Mouse (Mus musculus) neural tube, embryonic 11.5 days (tissue): ENCODE data around the gene Klhdc7a. TPM values are rescaled to one million over a fixed set of nuclear protein-coding genes. Genes with fewer than 3 reads are reported as not detected.

Source experiments
- ATAC-seq: fragments of 200-750 bp; cut with Nextera tagmentation; 2 replicates; pipeline ENCODE4 v1.8.0; 2017; ENCODE audit warnings: moderate number of reproducible peaks, mild to moderate bottlenecking, moderate TSS enrichment, moderate library complexity; ENCODE audit not compliant: insufficient read depth, low FRiP score, low TSS enrichment
- DNase-seq: peaks from one replicate; pipeline ENCODE4 v3.0.0-alpha.2; 2015; ENCODE audit warnings: low spot score
- H3K27ac ChIP-seq: fragments of 300-500 bp; sonication (generic); 2 replicates; pipeline ENCODE4 v1.5.1; 2014; ENCODE audit warnings: low read depth, mild to moderate bottlenecking, low read length
- H3K27me3 ChIP-seq: fragments of 300-500 bp; sonication (generic); 2 replicates; pipeline ENCODE4 v1.6.1; 2014; ENCODE audit warnings: mild to moderate bottlenecking, low read length, mixed read lengths; ENCODE audit not compliant: control insufficient read depth, insufficient read depth
- H3K36me3 ChIP-seq: fragments of 300-500 bp; sonication (generic); 2 replicates; pipeline ENCODE4 v1.6.1; 2014; ENCODE audit warnings: mild to moderate bottlenecking, low read length, moderate library complexity, mixed read lengths; ENCODE audit not compliant: control insufficient read depth, insufficient read depth
- H3K4me1 ChIP-seq: fragments of 300-500 bp; sonication (generic); 2 replicates; pipeline ENCODE4 v1.6.1; 2014; ENCODE audit warnings: low read length, mixed read lengths; ENCODE audit not compliant: control insufficient read depth, insufficient read depth
- H3K4me2 ChIP-seq: fragments of 300-500 bp; sonication (generic); 2 replicates; pipeline ENCODE4 v1.6.1; 2014; ENCODE audit warnings: low read depth, mild to moderate bottlenecking, moderate library complexity
- H3K4me3 ChIP-seq: fragments of 300-500 bp; sonication (generic); 2 replicates; pipeline ENCODE4 v1.5.1; 2014; ENCODE audit warnings: low read depth, low read length
- H3K9ac ChIP-seq: fragments of 300-500 bp; sonication (generic); 2 replicates; pipeline ENCODE4 v1.6.1; 2014; ENCODE audit warnings: mild to moderate bottlenecking, low read length
- H3K9me3 ChIP-seq: fragments of 300-500 bp; sonication (generic); 2 replicates; pipeline ENCODE4 v1.6.1; 2016; ENCODE audit warnings: low read length; ENCODE audit not compliant: control insufficient read depth
- WGBS: fragments of 180-500 bp; shearing (Covaris S2); extraction: QIAGEN DNeasy Blood & Tissue Kit; methylation state at CpG from one replicate; pipeline ENCODE4 v1.1.7; 2014; 5-methylcytosine and 5-hydroxymethylcytosine counted together
- microRNA counts: library from miRNA; unstranded; fragments of <30 nt; microRNA quantifications from one replicate; lab custom pipeline; 2015
- microRNA-seq: library from miRNA; unstranded; fragments of <30 nt; microRNA quantifications from one replicate; pipeline ENCODE4, GENCODE M21; 2016
- polyA plus RNA-seq: library from polyadenylated mRNA; unstranded; fragments of >200 nt; fragmentation: Nextera tagmentation; extraction: Ambion mirVana; gene quantifications from 2 replicates; pipeline ENCODE4 v1.2.1, GENCODE M21; 2014

Klhdc7a gene
- polyA plus RNA-seq, 1 experiment from 2014 or later = 0.03 TPM

- no peak for DNase-seq
- WGBS = 6% methylated on average over 11 of the region's 11 CpGs
- H3K9ac ChIP-seq = no peak overlapping the region; the same call in 1 of the 2 replicates
Measured at GRCm38 (mm10) chr4:139926161-139926561, 41.7 kb downstream of the Klhdc7a start.

GRCm38 (mm10) chr4:139925275-139926160 lies 42.3 kb downstream of the Klhdc7a start:
- H3K27ac ChIP-seq = no peak overlapping the region
- peak overlapping the region; percentile 12; the same call in 1 of the 2 replicates for H3K9ac ChIP-seq
- H3K4me2 ChIP-seq = peak overlapping the region; percentile 40
- no peaks in the 10 kb centered on the region for H3K9me3 ChIP-seq
- H3K4me1 ChIP-seq = no peaks in the 10 kb centered on the region
- WGBS = 18% methylated on average over 34 of the region's 34 CpGs
- peak overlapping the region; percentile 12; the same call in 1 of the 2 replicates for H3K4me3 ChIP-seq
- no peaks in the 10 kb centered on the region for H3K36me3 ChIP-seq
- H3K27me3 ChIP-seq = no peaks in the 10 kb centered on the region
- ATAC-seq (no peak), DNase-seq (peak; percentile 52)

More at GRCm38 (mm10) chr4:139926161-139926561, 41.7 kb downstream of the Klhdc7a start:
- ATAC-seq = no peak
- Histone ChIP-seq H3K4me3 (no peak overlapping the region), H3K4me1 (no peaks in the 10 kb centered on the region), H3K27me3 (no peaks in the 10 kb centered on the region), H3K4me2 (peak overlapping the region; percentile 40), H3K36me3 (no peaks in the 10 kb centered on the region), H3K9me3 (no peaks in the 10 kb centered on the region), H3K27ac (no peak overlapping the region)

GRCm38 (mm10) chr4:139916731-139917130 lies 51.1 kb downstream of the Klhdc7a start:
- Histone ChIP-seq H3K27ac (no peak overlapping the region), H3K4me3 (no peak overlapping the region), H3K36me3 (no peaks in the 10 kb centered on the region), H3K9me3 (no peaks in the 10 kb centered on the region), H3K4me1 (no peaks in the 10 kb centered on the region), H3K4me2 (no peak overlapping the region), H3K9ac (no peak overlapping the region), H3K27me3 (no peaks in the 10 kb centered on the region)
- WGBS = 82% methylated on average over 7 of the region's 7 CpGs
- ATAC-seq = no peak
- no peak for DNase-seq

MicroRNAs encoded within 50 kb of the gene (microRNA counts, 519-probe panel; counts per million panel counts)
- microRNA mmu-miR-2139 (lab: Ali Mortazavi, UCI) = 171 counts per million, percentile 57 among the panel's probes with 10 or more counts

Small RNA genes lying within 50 kb of the gene (microRNA-seq; reads per million reads assigned to microRNA genes)
- gene Mir2139 = not detected

Other genes with a start within 250 kb of the Klhdc7a start
- 3.4 and 3.8 TPM in 2 replicates for gene Pax7, start 134.5 kb downstream of the Klhdc7a start, polyA plus RNA-seq